Mouse (Mus musculus): Measurements from ENCODE around the gene Ino80d. TPM values are rescaled to one million over a fixed set of nuclear protein-coding genes. Genes with fewer than 3 reads are reported as not detected.

Ino80d gene
- total RNA-seq, 2 experiments from 2014 or later, result 14.0 to 14.6 TPM

DNA sequence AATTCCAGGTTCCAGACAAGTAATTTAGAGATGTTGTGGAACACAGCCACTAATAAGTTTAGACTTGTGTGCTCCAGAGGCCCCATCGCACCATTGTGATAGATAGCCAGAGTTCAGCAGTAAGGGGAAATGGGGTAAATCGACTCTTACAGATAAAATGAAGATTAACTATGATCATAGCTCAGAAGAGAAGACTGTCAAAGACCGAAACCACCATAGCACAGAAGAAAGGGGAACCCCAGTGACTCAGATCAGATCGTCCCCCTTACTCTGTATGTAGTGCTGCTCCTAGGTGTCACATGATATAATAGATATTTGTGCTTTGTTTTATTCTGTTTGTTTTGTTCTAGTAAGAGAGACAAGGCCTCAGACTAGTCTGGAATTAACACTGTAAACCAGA lies 5.2 kb upstream of the Ino80d start:
- intact Hi-C loops (cut with DNase I), result no loop called here
- TF ChIP-seq CTCF (IDR thresholded peaks at IDR 0.05), result no peak
- no peak overlapping the region for H3K27ac ChIP-seq
- no peak for DNase-seq
- H3K4me3 ChIP-seq, result no peak overlapping the region

DNA sequence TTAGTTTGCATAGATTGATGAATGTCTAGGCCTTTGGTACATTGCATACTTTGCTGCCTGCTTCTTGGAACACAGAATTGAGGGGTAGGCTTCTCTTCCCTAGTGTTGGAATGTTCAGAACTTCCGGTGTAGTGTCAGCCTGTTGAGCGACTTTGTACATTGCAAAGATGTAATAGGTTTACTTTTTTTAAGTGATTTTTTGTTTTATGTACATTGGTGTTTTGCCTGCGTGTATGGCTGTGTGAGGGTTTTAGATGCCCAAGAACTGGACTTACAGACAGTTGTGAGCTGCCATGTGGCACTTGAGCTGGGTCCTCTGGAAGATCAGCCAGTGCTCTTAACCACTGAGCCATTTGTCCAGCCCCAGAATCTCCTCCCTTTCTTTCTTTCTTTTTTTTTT lies 1.1 kb upstream of the Ino80d start:
- intact Hi-C loops (cut with DNase I), result loop anchor here (2.0 kb wide), 1 partner anchor 61 kb away; the partner anchor contains the start of genes Eef1b2 and Ndufs1
- peak overlapping the region; percentile 99 for H3K27ac ChIP-seq
- DNase-seq, result no peak
- peak overlapping the region; percentile 99 for H3K4me3 ChIP-seq
- no peak for TF ChIP-seq CTCF (IDR thresholded peaks at IDR 0.05)

GRCm38 (mm10) chr1:63115096-63115495 lies 629 bp upstream of the Ino80d start:
- Histone ChIP-seq H3K27ac (peak overlapping the region; percentile 99), H3K4me3 (peak overlapping the region; percentile 99)
- no peak for TF ChIP-seq CTCF (IDR thresholded peaks at IDR 0.05)
- no peak for DNase-seq
- intact Hi-C loops (cut with DNase I), result loop anchor here (2.0 kb wide), 1 partner anchor 62 kb away; the partner anchor contains the start of genes Eef1b2 and Ndufs1

- TF ChIP-seq CTCF (IDR thresholded peaks at IDR 0.05), result no peak
- H3K4me3 ChIP-seq, result peak overlapping the region; percentile 99
- intact Hi-C loops (cut with DNase I), result loop anchor here (2.0 kb wide), 1 partner anchor 63 kb away; the partner anchor contains the start of genes Eef1b2 and Ndufs1
- DNase-seq, result peak; percentile 77
- peak overlapping the region; percentile 99 for H3K27ac ChIP-seq
Observed at GRCm38 (mm10) chr1:63113274-63114135, 962 bp downstream of the Ino80d start.

- no peak for TF ChIP-seq CTCF (IDR thresholded peaks at IDR 0.05)
- intact Hi-C loops (cut with DNase I), result no loop called here
Observed at GRCm38 (mm10) chr1:63112865-63113261, 1.6 kb downstream of the Ino80d start.

DNA sequence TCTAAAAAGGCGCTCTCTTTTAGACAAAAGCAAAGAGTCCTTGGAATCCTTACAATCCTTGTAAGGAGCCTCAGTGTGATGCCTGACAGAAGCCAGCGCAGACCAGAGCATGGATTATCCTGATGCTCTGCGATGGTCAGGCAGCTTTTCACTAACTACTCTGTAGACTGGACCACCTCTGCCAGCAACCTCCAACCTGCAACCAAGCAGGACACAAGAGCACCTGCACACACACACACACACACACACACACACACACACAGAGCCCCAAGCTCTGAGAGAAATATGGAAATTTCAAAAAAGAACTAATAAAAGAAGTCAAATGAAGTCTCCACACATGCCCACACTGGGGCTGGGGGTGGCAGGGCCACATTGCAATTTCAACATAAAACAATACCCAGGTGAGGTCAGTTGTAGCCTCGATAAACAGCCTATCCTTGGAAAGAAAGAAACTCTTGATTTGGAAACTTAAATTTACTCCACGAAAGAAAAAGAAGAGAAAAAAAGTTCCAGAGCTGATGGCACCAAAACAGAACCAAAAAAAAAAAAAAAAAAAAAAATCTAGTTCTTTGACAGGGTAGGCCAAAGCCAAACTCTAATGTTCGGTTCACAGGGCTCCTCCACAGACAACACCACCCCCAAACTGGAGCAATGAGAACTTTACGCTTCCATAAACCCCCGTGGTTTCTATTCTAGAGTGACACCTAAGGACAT lies 2.2 kb downstream of the Ino80d start:
- peak overlapping the region; percentile 99 for H3K27ac ChIP-seq
- TF ChIP-seq CTCF (IDR thresholded peaks at IDR 0.05), result no peak
- no peak for DNase-seq
- intact Hi-C loops (cut with DNase I), result no loop called here
- peak overlapping the region; percentile 99 for H3K4me3 ChIP-seq

More at GRCm38 (mm10) chr1:63112865-63113261, 1.6 kb downstream of the Ino80d start:
- H3K27ac ChIP-seq, result peak overlapping the region; percentile 99
- H3K4me3 ChIP-seq, result peak overlapping the region; percentile 99
- peak; percentile 34 for DNase-seq

DNA sequence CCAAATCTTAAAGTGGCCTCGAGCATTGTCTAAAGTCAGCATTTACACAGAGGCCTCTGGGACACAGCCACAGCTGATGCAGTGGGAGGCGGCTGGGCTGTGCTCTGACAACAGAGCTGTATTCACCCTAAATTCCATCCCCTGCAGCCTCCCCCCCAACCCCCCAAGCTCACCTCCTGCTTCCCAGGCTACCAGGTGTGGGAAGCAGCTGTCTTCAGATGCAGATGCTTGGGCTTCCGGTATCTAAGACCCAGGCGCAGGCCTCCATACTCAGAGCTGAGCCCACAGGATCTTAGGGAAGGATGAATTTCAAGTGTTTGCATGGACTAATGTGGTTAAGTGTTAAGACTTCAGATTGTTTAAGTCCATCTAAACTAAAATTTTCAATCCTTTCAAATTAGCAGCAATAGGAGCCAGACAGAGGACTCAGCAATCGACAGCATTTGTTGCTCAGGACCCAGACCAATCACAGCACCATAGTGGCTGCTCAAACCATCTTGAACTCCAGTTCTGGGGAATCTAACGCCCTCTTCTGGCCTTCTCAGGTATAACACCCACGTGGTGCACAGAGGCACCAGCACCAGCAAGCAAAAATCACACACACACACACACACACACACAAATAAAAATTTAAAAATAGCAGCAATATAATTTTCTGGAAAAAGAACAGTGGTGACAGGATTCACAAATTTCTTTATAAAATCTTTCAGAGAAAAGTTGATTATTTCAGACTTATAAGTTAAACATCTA lies 3.8 kb downstream of the Ino80d start:
- TF ChIP-seq CTCF (IDR thresholded peaks at IDR 0.05), result peak; percentile 42
- intact Hi-C loops (cut with DNase I), result no loop called here
- DNase-seq, result peak; percentile 34

DNA sequence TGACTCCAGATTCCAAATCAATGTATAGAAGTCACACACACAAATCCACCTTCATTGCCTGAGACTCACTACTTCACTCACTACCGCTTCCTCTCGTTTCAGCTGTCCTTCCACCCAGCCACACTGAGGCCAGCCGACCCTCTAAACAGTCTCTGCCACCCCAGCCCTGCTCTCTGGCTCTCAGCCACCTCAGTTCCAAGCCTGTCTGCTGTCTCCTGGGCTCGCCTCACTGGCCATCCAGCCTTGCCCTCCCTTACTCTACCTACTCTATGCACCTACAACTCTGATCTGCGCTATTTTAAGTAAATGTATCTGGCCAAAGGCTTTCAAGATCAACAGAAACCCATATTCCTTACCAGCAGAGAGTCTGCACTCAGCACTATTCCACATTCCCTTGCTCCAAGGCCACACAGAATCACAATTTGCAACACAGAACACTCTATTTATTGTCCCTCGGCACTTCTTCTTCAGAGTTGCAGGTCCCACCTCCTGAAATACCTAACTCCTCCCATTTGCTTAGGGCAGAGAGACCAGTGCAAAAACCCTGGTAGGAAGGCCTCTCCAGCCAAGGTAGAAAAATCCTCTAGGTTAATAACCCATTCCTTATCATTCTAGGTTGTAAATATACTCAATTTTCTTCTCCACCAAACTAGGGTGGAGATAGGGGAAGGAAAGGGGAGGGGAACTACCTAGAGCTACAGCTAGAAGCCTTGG lies 6.7 kb downstream of the Ino80d start:
- TF ChIP-seq CTCF (IDR thresholded peaks at IDR 0.05), result no peak
- intact Hi-C loops (cut with DNase I), result no loop called here
- H3K27ac ChIP-seq, result peak overlapping the region; percentile 70
- peak overlapping the region; percentile 34 for H3K4me3 ChIP-seq
- peak; percentile 32 for DNase-seq

More for the DNA sequence above, 3.8 kb downstream of the Ino80d start:
- H3K27ac ChIP-seq, result peak overlapping the region; percentile 20; the same call in 1 of the 2 replicates
- H3K4me3 ChIP-seq, result no peak overlapping the region

- intact Hi-C loops (cut with DNase I), result no loop called here
- no peak for DNase-seq
- Histone ChIP-seq H3K27ac (no peak overlapping the region), H3K4me3 (no peak overlapping the region)
- TF ChIP-seq CTCF (IDR thresholded peaks at IDR 0.05), result no peak
Observed at GRCm38 (mm10) chr1:63102758-63103451, 11.6 kb downstream of the Ino80d start.

GRCm38 (mm10) chr1:63100196-63100595 lies 14.3 kb downstream of the Ino80d start:
- no peak for DNase-seq
- intact Hi-C loops (cut with DNase I), result no loop called here
- no peak overlapping the region for H3K27ac ChIP-seq
- H3K4me3 ChIP-seq, result no peak overlapping the region
- TF ChIP-seq CTCF (IDR thresholded peaks at IDR 0.05), result no peak

- DNase-seq, result no peak
Observed at GRCm38 (mm10) chr1:63098831-63099230, 15.6 kb downstream of the Ino80d start.

More at GRCm38 (mm10) chr1:63098831-63099230, 15.6 kb downstream of the Ino80d start:
- Histone ChIP-seq H3K27ac (no peak overlapping the region), H3K4me3 (no peak overlapping the region)
- intact Hi-C loops (cut with DNase I), result no loop called here
- no peak for TF ChIP-seq CTCF (IDR thresholded peaks at IDR 0.05)

All from gastrocnemius, adult 2 months (tissue).